Mouse (Mus musculus) neural tube, embryonic 14.5 days (tissue): ENCODE measurements around the gene Dync1i2. TPM values are rescaled to one million over a fixed set of nuclear protein-coding genes. Genes with fewer than 3 reads are reported as not detected.

Experiments
- ATAC-seq: fragments of 200-750 bp; cut with Nextera tagmentation; 2 replicates; pipeline ENCODE4 v1.8.0; 2017; ENCODE audit warnings: low read depth, mild to moderate bottlenecking, moderate TSS enrichment, moderate library complexity
- H3K27ac ChIP-seq: fragments of 300-500 bp; sonication (generic); 2 replicates; pipeline ENCODE4 v1.5.1; 2014; ENCODE audit warnings: low read depth, mild to moderate bottlenecking, control low read depth, low read length, moderate library complexity, mixed read lengths
- H3K27me3 ChIP-seq: fragments of 300-500 bp; sonication (generic); 2 replicates; pipeline ENCODE4 v1.6.1; 2014; ENCODE audit warnings: low read length; ENCODE audit not compliant: control insufficient read depth, insufficient read depth
- H3K36me3 ChIP-seq: fragments of 300-500 bp; sonication (generic); 2 replicates; pipeline ENCODE4 v1.6.1; 2014; ENCODE audit warnings: low read length, mixed read lengths; ENCODE audit not compliant: control insufficient read depth, insufficient read depth
- H3K4me1 ChIP-seq: fragments of 300-500 bp; sonication (generic); 2 replicates; pipeline ENCODE4 v1.6.1; 2014; ENCODE audit warnings: low read length; ENCODE audit not compliant: control insufficient read depth, insufficient read depth
- H3K4me2 ChIP-seq: fragments of 300-500 bp; sonication (generic); 2 replicates; pipeline ENCODE4 v1.6.1; 2014; ENCODE audit warnings: mild to moderate bottlenecking, low read depth, low read length, control low read depth
- H3K4me3 ChIP-seq: fragments of 300-500 bp; sonication (generic); 2 replicates; pipeline ENCODE4 v1.5.1; 2014; ENCODE audit warnings: low read depth, low read length, control low read depth, mixed read lengths
- H3K9ac ChIP-seq: fragments of 300-500 bp; sonication (generic); replicated peaks from 2 replicates; pipeline ENCODE4 v1.6.1; 2014; ENCODE audit warnings: low read depth, mild to moderate bottlenecking, control low read depth, low read length, mixed read lengths
- H3K9me3 ChIP-seq: fragments of 300-500 bp; sonication (generic); 2 replicates; pipeline ENCODE4 v1.6.1; 2016; ENCODE audit warnings: low read length; ENCODE audit not compliant: control insufficient read depth
- WGBS: fragments of 180-500 bp; shearing (Covaris S2); extraction: QIAGEN DNeasy Blood & Tissue Kit; methylation state at CpG from one replicate; pipeline ENCODE4 v1.1.7; 2014; 5-methylcytosine and 5-hydroxymethylcytosine counted together
- polyA plus RNA-seq: library from polyadenylated mRNA; unstranded; fragments of >200 nt; fragmentation: Nextera tagmentation; extraction: Ambion mirVana; gene quantifications from 2 replicates; pipeline ENCODE4 v1.2.1, GENCODE M21; 2014

Gene Dync1i2
- polyA plus RNA-seq, 1 experiment from 2014 or later: 229 TPM

- no peaks in the 10 kb centered on the region for H3K9me3 ChIP-seq
- no peak overlapping the region for H3K4me3 ChIP-seq
- no peak for ATAC-seq
- WGBS: 73% methylated on average over 3 of the region's 3 CpGs
- no peak overlapping the region for H3K27ac ChIP-seq
- H3K4me1 ChIP-seq: 0 out of 2 replicates have a peak, but pooled peaks cover 3% of the 10 kb centered on the region
- no peak overlapping the region for H3K4me2 ChIP-seq
- H3K9ac ChIP-seq: no peak overlapping the region
- no peaks in the 10 kb centered on the region for H3K27me3 ChIP-seq
- H3K36me3 ChIP-seq: no peaks in the 10 kb centered on the region
Measured at GRCm38 (mm10) chr2:71198907-71199306, 12.6 kb upstream of the Dync1i2 start.

- Histone ChIP-seq H3K9me3 (no peaks in the 10 kb centered on the region), H3K9ac (no peak overlapping the region), H3K36me3 (no peaks in the 10 kb centered on the region), H3K4me3 (no peak overlapping the region), H3K27me3 (no peaks in the 10 kb centered on the region), H3K4me1 (no peaks in the 10 kb centered on the region), H3K27ac (no peak overlapping the region), H3K4me2 (no peak overlapping the region)
- 63% methylated on average over 4 of the region's 4 CpGs for WGBS
- ATAC-seq: no peak
Measured at GRCm38 (mm10) chr2:71200485-71200884, 11.0 kb upstream of the Dync1i2 start.

- Histone ChIP-seq H3K4me2 (no peak overlapping the region), H3K27me3 (no peaks in the 10 kb centered on the region), H3K4me1 (no peaks in the 10 kb centered on the region), H3K4me3 (no peak overlapping the region), H3K9ac (no peak overlapping the region), H3K27ac (no peak overlapping the region), H3K36me3 (no peaks in the 10 kb centered on the region), H3K9me3 (no peaks in the 10 kb centered on the region)
- 74% methylated on average over 2 of the region's 2 CpGs for WGBS
- no peak for ATAC-seq
Measured at GRCm38 (mm10) chr2:71201886-71202285, 9.6 kb upstream of the Dync1i2 start.

DNA sequence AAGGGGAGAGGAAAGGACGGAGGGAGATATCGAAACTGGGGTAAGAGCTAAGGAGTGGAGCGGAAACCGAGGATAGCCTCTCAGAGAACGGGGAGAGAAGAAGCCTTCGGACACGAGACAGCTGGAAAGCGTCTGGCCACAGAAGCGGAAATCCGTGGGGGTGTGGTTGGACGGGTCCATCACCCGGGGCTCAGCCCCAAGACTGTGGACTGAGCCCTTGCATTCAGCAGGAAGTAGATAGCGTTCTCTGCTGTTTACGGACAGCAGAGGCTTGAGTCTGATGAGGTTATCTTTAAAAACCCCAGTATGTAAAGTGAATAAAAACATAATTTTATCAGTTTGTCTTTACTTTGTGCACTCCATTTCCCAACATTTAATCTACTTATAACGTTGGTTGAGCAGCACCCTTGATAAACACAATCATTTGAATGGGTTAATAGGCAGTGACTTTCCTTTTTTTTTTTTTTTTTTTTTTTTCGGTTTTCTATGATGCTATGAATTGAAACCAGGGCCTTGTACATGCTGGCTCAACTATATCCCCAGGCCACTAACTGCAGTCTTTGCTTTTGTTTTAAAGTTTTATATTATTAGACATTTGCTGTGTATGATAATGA is 7.6 kb upstream of the Dync1i2 start:
- Histone ChIP-seq H3K9ac (no peak overlapping the region), H3K4me1 (no peaks in the 10 kb centered on the region), H3K27ac (no peak overlapping the region), H3K4me2 (no peak overlapping the region), H3K36me3 (no peaks in the 10 kb centered on the region), H3K4me3 (no peak overlapping the region), H3K27me3 (no peaks in the 10 kb centered on the region), H3K9me3 (no peaks in the 10 kb centered on the region)
- no peak for ATAC-seq
- WGBS: 84% methylated on average over 16 of the region's 16 CpGs

DNA sequence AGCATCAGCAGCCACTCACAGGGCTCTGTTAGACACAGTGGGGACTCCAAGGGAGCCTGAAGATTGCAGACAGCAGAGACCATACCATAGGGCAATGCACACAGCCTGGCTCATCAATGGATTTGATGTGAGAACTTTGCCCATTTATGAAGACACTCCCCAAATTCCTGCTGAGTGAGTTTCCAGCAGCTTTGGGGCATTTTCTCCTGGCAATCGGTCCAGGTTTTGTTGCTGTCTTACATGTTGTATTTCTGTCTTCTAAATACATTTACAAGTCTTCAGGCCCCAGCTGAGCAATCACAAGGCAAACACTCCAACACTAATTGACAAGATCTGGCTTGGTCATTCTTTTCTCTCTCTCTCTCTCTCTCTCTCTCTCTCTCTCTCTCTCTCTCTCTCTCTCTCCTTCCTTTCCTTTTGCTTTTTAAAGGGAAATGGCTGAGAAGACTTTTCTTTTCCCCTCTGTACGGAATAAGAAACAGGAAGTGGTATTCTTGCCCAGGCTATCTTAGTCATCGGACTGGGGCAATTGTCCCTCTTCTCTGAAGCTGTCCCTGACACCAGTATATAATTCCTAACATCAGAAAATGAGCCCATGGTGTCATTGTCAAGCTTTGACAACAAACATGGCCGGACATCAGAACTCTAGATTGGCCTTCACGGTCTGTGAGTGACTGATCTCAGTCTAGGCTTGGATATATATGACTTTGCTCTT is 2.3 kb upstream of the Dync1i2 start:
- Histone ChIP-seq H3K9me3 (no peaks in the 10 kb centered on the region), H3K27ac (no peak overlapping the region), H3K36me3 (no peaks in the 10 kb centered on the region), H3K4me3 (no peak overlapping the region), H3K27me3 (no peaks in the 10 kb centered on the region), H3K4me1 (peaks cover 4% of the 10 kb centered on the region), H3K4me2 (no peak overlapping the region), H3K9ac (no peak overlapping the region)
- no peak for ATAC-seq
- WGBS: 72% methylated on average over 5 of the region's 5 CpGs

DNA sequence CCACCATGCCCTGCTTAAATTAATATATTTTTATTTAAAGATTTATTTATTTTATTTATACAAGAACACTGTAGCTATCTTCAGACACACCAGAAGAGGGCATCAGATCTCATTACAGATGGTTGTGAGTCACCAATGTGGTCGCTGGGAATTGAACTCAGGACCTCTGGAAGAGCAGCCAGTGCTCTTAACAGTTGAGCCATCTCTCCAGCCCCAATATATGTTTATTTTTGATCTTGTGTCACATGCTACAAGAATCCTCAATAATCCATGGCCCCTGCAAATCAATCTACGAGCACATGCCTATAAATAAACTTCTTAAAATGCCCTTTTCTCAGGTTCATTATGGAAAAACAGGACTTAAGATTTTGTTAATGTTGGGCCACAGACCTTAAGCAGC is 410 bp upstream of the Dync1i2 start:
- Histone ChIP-seq H3K9me3 (no peaks in the 10 kb centered on the region), H3K36me3 (no peaks in the 10 kb centered on the region), H3K27me3 (no peaks in the 10 kb centered on the region), H3K4me1 (peaks cover 4% of the 10 kb centered on the region), H3K9ac (no peak overlapping the region), H3K4me2 (no peak overlapping the region), H3K27ac (no peak overlapping the region), H3K4me3 (no peak overlapping the region)
- ATAC-seq: peak; percentile 20; the same call in 1 of the 2 replicates
- 89% methylated on average over 2 of the region's 2 CpGs for WGBS

- peak overlapping the region; percentile 60 for H3K4me2 ChIP-seq
- H3K4me3 ChIP-seq: peak overlapping the region; percentile 95
- H3K4me1 ChIP-seq: peaks cover 4% of the 10 kb centered on the region
- WGBS: under 1% methylated on average over 6 of the region's 6 CpGs
- no peaks in the 10 kb centered on the region for H3K27me3 ChIP-seq
- no peaks in the 10 kb centered on the region for H3K9me3 ChIP-seq
- no peak; the same call in 1 of the 2 replicates for ATAC-seq
- H3K27ac ChIP-seq: peak overlapping the region; percentile 86; the same call in 1 of the 2 replicates
- H3K36me3 ChIP-seq: no peaks in the 10 kb centered on the region
- H3K9ac ChIP-seq: peak overlapping the region; percentile 99
Measured at GRCm38 (mm10) chr2:71212360-71212726, 837 bp downstream of the Dync1i2 start.

- Histone ChIP-seq H3K4me1 (no peaks in the 10 kb centered on the region), H3K36me3 (peaks cover 34% of the 10 kb centered on the region), H3K9ac (no peak overlapping the region), H3K4me2 (no peak overlapping the region), H3K27me3 (no peaks in the 10 kb centered on the region), H3K27ac (no peak overlapping the region), H3K4me3 (no peak overlapping the region), H3K9me3 (no peaks in the 10 kb centered on the region)
- ATAC-seq: no peak
- WGBS: 76% methylated on average over 1 of the region's 1 CpGs
Measured at GRCm38 (mm10) chr2:71221020-71221419, 9.5 kb downstream of the Dync1i2 start.

- no peak overlapping the region for H3K4me2 ChIP-seq
- no peak for ATAC-seq
- 61% methylated on average over 1 of the region's 1 CpGs for WGBS
- H3K9ac ChIP-seq: no peak overlapping the region
- H3K4me3 ChIP-seq: no peak overlapping the region
- H3K9me3 ChIP-seq: no peaks in the 10 kb centered on the region
- peaks cover 15% of the 10 kb centered on the region for H3K36me3 ChIP-seq
- no peak overlapping the region for H3K27ac ChIP-seq
- H3K4me1 ChIP-seq: no peaks in the 10 kb centered on the region
- H3K27me3 ChIP-seq: no peaks in the 10 kb centered on the region
Measured at GRCm38 (mm10) chr2:71227398-71227797, 15.9 kb downstream of the Dync1i2 start.
